Mouse (Mus musculus) liver, embryonic 15.5 days (tissue): ENCODE measurements around the gene Zfp57. TPM values are rescaled to one million over a fixed set of nuclear protein-coding genes. Genes with fewer than 3 reads are reported as not detected.
A peak's percentile ranks its signal among the peaks of the same experiment; 100 is the strongest.
"Not testable (repeated sequence)": the region's sequence is repeated elsewhere in the genome, so short reads cannot be mapped to it uniquely, and the experiment has no call there.

ENCODE experiments used
- ATAC-seq: fragments of 200-750 bp; cut with Nextera tagmentation; 2 replicates; pipeline ENCODE4 v1.8.0; 2017; ENCODE audit warnings: moderate number of reproducible peaks, mild to moderate bottlenecking, moderate library complexity; ENCODE audit not compliant: insufficient read depth
- H3K27ac ChIP-seq: fragments of 300-500 bp; sonication (generic); replicated peaks from 2 replicates; pipeline ENCODE4 v1.5.1; 2015; ENCODE audit warnings: mild to moderate bottlenecking, inconsistent platforms
- H3K27me3 ChIP-seq: fragments of 300-500 bp; sonication (generic); 2 replicates; pipeline ENCODE4 v1.6.1; 2015; ENCODE audit warnings: mild to moderate bottlenecking, inconsistent platforms
- H3K36me3 ChIP-seq: fragments of 300-500 bp; sonication (generic); replicated peaks from 2 replicates; pipeline ENCODE4 v1.6.1; 2015; ENCODE audit warnings: moderate library complexity, mild to moderate bottlenecking, inconsistent platforms
- H3K4me1 ChIP-seq: fragments of 300-500 bp; sonication (generic); replicated peaks from 2 replicates; pipeline ENCODE4 v1.6.1; 2015; ENCODE audit warnings: inconsistent platforms
- H3K4me2 ChIP-seq: fragments of 300-500 bp; sonication (generic); 2 replicates; pipeline ENCODE4 v1.6.1; 2015; ENCODE audit warnings: moderate library complexity, mild to moderate bottlenecking, inconsistent platforms
- H3K4me3 ChIP-seq: fragments of 300-500 bp; sonication (generic); replicated peaks from 2 replicates; pipeline ENCODE4 v1.5.1; 2015; ENCODE audit warnings: mild to moderate bottlenecking, inconsistent platforms
- H3K9ac ChIP-seq: fragments of 300-500 bp; sonication (generic); 2 replicates; pipeline ENCODE4 v1.6.1; 2015; ENCODE audit warnings: moderate library complexity, mild to moderate bottlenecking, inconsistent platforms
- H3K9me3 ChIP-seq: fragments of 300-500 bp; sonication (generic); replicated peaks from 2 replicates; pipeline ENCODE4 v1.6.1; 2016; ENCODE audit warnings: inconsistent platforms
- WGBS: fragments of 180-500 bp; shearing (Covaris S2); methylation state at CpG from one replicate; pipeline ENCODE4 v1.1.7; 2015; ENCODE audit warnings: mixed read lengths; ENCODE audit not compliant: insufficient replicate concordance; 5-methylcytosine and 5-hydroxymethylcytosine counted together
- polyA plus RNA-seq: library from polyadenylated mRNA; unstranded; fragments of >200 nt; fragmentation: Nextera tagmentation; extraction: Ambion mirVana; gene quantifications from 2 replicates; pipeline ENCODE4 v1.2.1, GENCODE M21; 2015

Gene Zfp57
- polyA plus RNA-seq, 1 experiment from 2014 or later: 3.2 TPM

DNA sequence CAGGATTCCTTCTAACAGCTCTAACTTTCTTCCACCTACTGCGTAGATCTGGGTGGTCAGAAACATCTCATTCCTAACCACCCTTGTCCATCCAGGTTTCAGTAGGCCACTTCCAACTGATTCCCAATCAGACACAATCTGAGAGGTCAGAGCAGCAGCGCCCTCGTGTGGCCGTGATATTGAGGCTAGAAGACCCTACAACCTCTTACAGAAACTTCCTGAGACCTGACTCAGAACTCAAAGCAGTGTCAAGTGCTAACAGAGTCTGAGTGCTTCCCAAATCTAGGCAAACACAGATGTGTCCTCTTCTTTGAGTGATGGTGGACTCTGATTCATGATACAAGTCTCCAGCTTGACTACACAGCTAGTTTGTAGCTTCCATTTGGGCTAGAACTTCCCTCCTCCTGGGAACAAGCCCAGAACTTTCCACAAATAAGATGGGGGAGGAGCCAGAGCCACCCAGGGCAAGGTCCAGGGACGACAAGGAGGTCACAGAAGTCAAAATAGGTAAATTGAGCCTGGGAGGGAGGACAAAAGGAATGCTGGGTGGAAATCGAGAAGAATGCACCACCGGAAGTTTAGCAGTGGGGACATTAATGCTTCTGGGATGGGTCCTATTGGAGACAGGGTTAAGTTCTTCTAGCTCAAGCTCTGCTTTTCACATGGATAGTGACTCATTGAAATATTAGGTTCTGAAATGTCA, 3.8 kb upstream of the Zfp57 start:
- WGBS: 20% methylated on average over 7 of the region's 7 CpGs
- Histone ChIP-seq H3K4me1 (no peaks in the 10 kb centered on the region), H3K9me3 (no peaks in the 10 kb centered on the region), H3K4me3 (no peak overlapping the region), H3K9ac (no peak overlapping the region), H3K27ac (no peak overlapping the region), H3K4me2 (no peak overlapping the region), H3K27me3 (peaks cover 9% of the 10 kb centered on the region), H3K36me3 (no peaks in the 10 kb centered on the region)
- ATAC-seq: no peak

DNA sequence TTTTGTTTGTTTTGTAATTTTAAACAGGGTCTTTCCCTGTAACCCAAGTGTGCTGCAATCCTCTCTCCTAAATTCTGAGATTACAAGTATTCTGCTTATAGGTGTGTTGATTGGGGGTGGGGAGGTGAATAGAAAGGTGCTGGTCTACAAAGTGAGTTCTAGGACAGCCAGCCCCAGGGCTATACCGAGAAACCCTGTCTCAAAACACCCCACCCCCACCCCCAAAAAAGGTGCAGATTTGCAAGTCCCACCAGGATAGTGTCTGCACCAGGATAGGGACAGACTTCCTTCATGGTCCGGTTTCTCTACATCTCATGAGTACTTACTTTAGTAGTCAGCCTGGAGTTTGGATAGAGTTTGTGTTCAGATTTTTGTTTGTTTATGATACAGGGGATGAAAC, 2.5 kb upstream of the Zfp57 start:
- H3K4me3 ChIP-seq: no peak overlapping the region
- no peaks in the 10 kb centered on the region for H3K4me1 ChIP-seq
- no peak overlapping the region for H3K4me2 ChIP-seq
- ATAC-seq: no peak
- no peaks in the 10 kb centered on the region for H3K9me3 ChIP-seq
- no peaks in the 10 kb centered on the region for H3K36me3 ChIP-seq
- WGBS: 53% methylated on average over 2 of the region's 2 CpGs
- no peak overlapping the region for H3K9ac ChIP-seq
- no peak overlapping the region for H3K27ac ChIP-seq
- H3K27me3 ChIP-seq: peaks cover 22% of the 10 kb centered on the region

DNA sequence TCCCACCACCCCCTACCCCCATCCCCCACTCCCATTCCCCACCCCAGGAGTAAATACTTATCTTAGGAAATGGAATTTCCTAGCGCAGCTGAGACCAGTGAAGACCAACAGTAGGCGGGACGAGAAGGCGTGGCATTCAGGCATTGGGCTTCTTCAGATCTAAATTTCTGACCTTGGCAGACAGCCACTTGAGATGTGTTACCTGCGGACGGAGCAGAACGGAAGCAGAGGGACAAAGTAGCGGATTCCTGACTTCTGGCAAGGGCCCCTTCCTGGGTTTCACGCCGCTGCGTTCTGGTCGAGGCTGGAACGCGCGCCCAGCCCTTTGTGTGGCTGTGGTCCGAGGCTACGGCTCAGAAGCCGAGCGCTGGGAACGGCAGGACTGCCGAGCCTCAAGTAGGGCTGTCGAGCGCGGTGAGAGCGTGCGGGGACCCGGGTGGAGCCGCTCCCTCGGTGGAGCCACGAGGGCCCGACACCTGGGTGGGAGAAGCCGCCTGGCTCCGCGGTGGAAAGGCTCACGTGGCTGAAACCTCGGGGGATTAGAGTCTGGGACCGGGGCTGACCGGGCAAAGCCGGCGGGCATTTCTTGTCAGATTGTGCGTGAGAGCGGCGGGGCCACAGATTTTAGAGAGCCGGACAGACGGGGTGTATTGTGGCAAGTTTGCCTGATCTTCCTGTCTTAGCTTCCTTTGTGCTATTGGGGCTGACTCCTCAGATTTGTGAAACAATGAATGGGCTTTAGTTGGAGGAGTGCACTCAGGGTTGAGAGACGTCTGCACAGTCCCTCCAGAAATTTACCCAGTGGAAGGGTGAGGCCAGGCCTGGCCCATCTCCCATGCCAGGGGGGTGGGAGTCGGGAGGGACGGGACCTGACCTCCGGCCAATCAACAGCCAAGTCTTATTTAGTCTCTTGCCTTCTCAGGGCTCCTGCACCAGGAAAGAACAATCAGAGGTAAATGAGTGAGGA, 1.7 kb downstream of the Zfp57 start:
- no peaks in the 10 kb centered on the region for H3K9me3 ChIP-seq
- ATAC-seq: peak; percentile 34
- H3K27ac ChIP-seq: no peak overlapping the region
- no peaks in the 10 kb centered on the region for H3K4me1 ChIP-seq
- 1% methylated on average over 49 of the region's 49 CpGs for WGBS
- H3K4me3 ChIP-seq: peak overlapping the region; percentile 47
- peak overlapping the region; percentile 40 for H3K9ac ChIP-seq
- no peaks in the 10 kb centered on the region for H3K36me3 ChIP-seq
- H3K27me3 ChIP-seq: peaks cover 33% of the 10 kb centered on the region
- peak overlapping the region; percentile 65 for H3K4me2 ChIP-seq

DNA sequence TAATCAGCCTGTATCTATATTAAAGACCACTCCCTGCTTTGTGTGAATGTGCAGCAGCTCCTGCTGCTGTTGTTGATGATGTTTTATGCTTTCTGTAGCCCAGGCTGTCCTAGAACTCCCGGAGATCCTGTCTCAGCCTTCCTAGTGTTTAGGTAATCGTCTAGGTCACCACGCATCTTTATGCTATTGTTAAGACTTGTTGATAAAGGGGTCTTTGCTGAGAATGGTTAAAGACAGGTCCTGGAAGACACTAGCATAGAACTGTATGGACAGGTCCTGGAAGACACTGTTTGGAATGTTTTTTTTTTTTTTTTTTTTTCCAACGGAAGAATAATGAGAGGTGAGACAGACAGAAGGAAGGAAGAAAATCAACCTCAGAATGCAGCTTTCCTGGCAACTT, 2.4 kb downstream of the Zfp57 start:
- Histone ChIP-seq H3K9me3 (no peaks in the 10 kb centered on the region), H3K27me3 (peaks cover 33% of the 10 kb centered on the region), H3K36me3 (no peaks in the 10 kb centered on the region), H3K9ac (no peak overlapping the region), H3K4me1 (no peaks in the 10 kb centered on the region), H3K4me3 (peak overlapping the region; percentile 47), H3K4me2 (peak overlapping the region; percentile 65), H3K27ac (no peak overlapping the region)
- ATAC-seq: no peak
- 32% methylated on average over 4 of the region's 4 CpGs for WGBS

DNA sequence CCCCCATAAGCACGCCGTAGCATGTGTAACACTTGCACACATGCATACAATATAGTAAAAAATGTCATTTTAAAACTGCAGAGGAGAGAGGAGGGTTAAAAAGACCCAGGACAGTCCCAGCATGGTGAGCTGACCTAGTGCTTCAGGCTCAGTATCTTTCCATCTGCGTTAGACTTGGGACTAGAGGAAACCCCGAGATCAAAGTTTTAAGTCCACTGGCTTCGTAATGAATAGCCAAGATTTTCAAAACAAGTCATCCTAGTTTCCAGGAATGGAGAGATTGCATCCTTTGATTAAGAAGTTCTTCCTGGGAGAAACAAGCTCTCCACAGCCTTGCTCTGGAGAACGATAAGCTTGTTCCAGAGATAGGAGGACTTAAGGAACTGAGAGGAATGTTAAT, 7.2 kb downstream of the Zfp57 start:
- ATAC-seq: no peak

DNA sequence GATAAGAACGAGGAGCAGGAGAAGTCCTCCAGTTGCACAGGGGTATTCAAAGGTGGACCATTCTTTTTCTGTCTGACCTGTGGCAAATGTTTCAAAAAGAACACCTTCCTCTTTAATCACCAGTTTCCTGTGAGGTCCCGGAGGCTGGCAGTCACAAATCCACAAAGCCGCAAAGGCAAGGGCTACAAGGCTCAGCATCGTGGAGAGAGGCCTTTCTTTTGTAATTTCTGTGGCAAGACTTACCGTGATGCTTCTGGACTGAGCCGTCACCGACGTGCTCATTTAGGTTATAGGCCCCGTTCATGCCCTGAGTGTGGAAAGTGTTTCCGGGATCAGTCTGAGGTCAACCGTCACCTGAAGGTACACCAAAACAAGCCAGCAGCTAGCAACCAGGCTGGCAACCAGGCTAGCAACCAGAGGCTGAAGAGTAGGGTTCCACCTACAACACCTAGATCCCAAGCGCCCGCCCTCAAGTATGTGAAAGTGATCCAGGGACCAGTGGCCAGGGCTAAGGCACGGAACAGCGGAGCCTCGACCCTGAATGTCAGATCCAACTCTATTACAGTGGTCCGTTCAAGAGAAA, 8.6 kb downstream of the Zfp57 start:
- H3K4me2 ChIP-seq: no peak overlapping the region
- WGBS: 57% methylated on average over 17 of the region's 17 CpGs
- no peak overlapping the region for H3K4me3 ChIP-seq
- no peaks in the 10 kb centered on the region for H3K36me3 ChIP-seq
- no peak for ATAC-seq
- H3K9ac ChIP-seq: no peak overlapping the region
- no peaks in the 10 kb centered on the region for H3K4me1 ChIP-seq
- H3K9me3 ChIP-seq: no peaks in the 10 kb centered on the region
- peaks cover 1% of the 10 kb centered on the region for H3K27me3 ChIP-seq
- no peak overlapping the region for H3K27ac ChIP-seq

More for the DNA sequence above, 7.2 kb downstream of the Zfp57 start:
- Histone ChIP-seq H3K9ac (no peak overlapping the region), H3K27me3 (peaks cover 15% of the 10 kb centered on the region), H3K36me3 (no peaks in the 10 kb centered on the region), H3K4me2 (no peak overlapping the region), H3K9me3 (no peaks in the 10 kb centered on the region), H3K4me3 (no peak overlapping the region), H3K4me1 (no peaks in the 10 kb centered on the region), H3K27ac (no peak overlapping the region)
- WGBS: 70% methylated on average over 6 of the region's 6 CpGs

DNA sequence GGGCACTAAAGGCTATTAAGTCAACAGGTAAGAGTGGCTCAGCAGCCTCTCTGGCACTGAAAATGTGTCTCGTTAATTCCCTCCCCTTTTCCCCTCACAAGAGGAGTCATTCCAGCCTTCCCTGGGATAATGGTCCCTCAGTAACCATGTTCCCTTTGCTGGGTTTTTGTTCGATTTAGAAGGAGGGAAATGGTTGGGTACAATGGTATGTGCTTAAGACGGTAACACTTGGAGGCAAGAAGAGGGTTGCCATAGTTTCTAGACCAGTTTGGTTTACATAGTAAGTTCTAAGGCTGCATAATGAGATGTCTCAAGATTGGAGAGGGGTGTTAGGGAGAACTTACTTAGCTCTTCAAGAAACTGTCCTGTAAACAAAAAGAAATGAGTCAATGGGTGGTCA, 10.8 kb downstream of the Zfp57 start:
- Histone ChIP-seq H3K27ac (no peak overlapping the region), H3K36me3 (no peaks in the 10 kb centered on the region), H3K9me3 (no peaks in the 10 kb centered on the region), H3K4me2 (no peak overlapping the region), H3K4me3 (no peak overlapping the region), H3K27me3 (no peaks in the 10 kb centered on the region), H3K9ac (no peak overlapping the region), H3K4me1 (no peaks in the 10 kb centered on the region)
- ATAC-seq: no peak
- WGBS: 61% methylated on average over 3 of the region's 3 CpGs

DNA sequence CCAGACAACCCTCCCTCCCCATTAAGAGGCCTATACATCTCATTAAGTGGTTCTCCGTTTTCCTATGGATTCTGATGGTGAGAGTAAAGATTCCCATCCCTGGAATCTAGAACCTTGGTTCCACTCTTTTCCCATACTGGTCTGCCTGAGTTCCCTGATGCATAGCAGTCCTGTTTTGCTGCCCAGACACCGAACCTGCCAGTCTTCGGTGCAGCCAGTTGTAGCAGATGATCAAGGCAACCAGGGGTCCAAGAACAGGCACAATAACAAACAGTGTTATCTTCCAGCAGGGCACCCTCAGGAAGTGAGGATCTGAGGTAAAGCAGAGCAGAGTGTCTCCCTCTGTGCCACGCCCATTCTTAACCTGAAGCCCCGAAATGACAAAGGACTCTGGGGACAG, 11.2 kb downstream of the Zfp57 start:
- Histone ChIP-seq H3K9me3 (no peaks in the 10 kb centered on the region), H3K36me3 (no peaks in the 10 kb centered on the region), H3K4me1 (no peaks in the 10 kb centered on the region), H3K4me2 (no peak overlapping the region), H3K9ac (no peak overlapping the region), H3K27ac (no peak overlapping the region), H3K27me3 (no peaks in the 10 kb centered on the region), H3K4me3 (no peak overlapping the region)
- 47% methylated on average over 5 of the region's 5 CpGs for WGBS
- ATAC-seq: no peak

DNA sequence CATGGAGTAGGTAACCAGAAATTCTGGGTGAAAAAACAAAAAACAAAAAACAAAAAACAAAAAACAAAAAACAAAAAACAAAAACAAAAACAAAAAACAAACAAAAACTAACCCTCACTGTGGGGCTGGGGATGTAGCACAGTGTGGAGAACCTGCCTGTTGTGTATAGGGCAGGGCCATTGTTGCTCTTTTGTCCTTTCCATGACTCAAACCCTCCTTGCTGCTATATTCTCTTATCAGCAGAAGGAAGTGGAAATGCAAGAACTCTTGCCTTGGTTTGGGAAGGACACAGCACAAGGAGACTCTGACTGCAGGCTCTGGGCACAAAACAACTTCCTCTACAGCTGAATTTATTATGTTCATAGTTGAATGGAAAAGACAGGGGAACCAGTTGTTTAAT, 15.4 kb downstream of the Zfp57 start:
- Histone ChIP-seq H3K4me1 (no peaks in the 10 kb centered on the region), H3K4me3 (no peak overlapping the region), H3K27ac (no peak overlapping the region), H3K27me3 (no peaks in the 10 kb centered on the region), H3K4me2 (no peak overlapping the region), H3K9me3 (no peaks in the 10 kb centered on the region), H3K36me3 (no peaks in the 10 kb centered on the region), H3K9ac (no peak overlapping the region)
- ATAC-seq: no peak

DNA sequence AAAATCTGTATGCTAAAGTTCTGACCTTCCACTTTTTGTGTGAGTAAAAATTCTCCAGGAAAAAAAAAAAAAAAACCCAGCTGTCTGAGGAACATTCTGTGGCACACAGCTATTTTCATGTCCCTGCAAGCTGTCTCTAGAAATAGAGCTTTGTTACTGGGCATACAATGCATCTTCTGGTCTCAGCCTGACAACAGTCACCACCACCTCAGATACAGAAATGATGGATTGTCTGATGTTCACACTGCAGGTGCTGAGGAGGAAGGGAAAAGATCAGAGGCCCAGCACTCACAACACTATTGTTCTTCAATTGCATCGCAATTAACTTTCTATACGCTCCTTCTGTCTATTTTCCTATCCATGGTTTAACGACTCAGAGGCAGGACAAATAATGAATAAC, 17.4 kb downstream of the Zfp57 start:
- WGBS: 72% methylated on average over 3 of the region's 3 CpGs
- ATAC-seq: no peak

DNA sequence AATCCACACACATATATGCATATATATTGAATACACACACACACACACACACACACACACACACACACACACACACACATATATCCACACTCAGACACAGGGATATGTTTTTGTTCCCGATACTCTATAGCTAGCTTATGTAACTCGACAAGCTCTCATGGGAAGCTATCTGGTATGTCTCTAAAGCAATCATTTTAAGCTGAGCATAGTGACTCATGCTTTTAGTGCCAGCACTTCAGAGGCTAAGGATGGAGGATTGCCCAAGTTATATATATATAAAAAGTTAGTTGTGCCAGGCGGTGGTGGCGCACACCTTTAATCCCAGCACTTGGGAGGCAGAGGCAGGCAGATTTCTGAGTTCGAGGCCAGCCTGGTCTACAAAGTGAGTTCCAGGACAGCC, 18.3 kb downstream of the Zfp57 start:
- not testable (repeated sequence) for H3K4me3 ChIP-seq, H3K9ac ChIP-seq, H3K4me1 ChIP-seq, H3K27me3 ChIP-seq, ATAC-seq, H3K36me3 ChIP-seq, H3K9me3 ChIP-seq, H3K27ac ChIP-seq, H3K4me2 ChIP-seq
- WGBS: 68% methylated on average over 5 of the region's 5 CpGs

More for the DNA sequence above, 17.4 kb downstream of the Zfp57 start:
- H3K4me3 ChIP-seq: no peak overlapping the region
- no peak overlapping the region for H3K4me2 ChIP-seq
- no peaks in the 10 kb centered on the region for H3K27me3 ChIP-seq
- no peaks in the 10 kb centered on the region for H3K4me1 ChIP-seq
- H3K9ac ChIP-seq: no peak overlapping the region
- no peaks in the 10 kb centered on the region for H3K9me3 ChIP-seq
- no peak overlapping the region for H3K27ac ChIP-seq
- H3K36me3 ChIP-seq: no peaks in the 10 kb centered on the region
